Mouse (Mus musculus) erythroid progenitor cell, adult 5-6 weeks (primary cell): ENCODE measurements around the gene Cd300ld5. TPM values are rescaled to one million over a fixed set of nuclear protein-coding genes. Genes with fewer than 3 reads are reported as not detected.
"Not testable (repeated sequence)": the region's sequence is repeated elsewhere in the genome, so short reads cannot be mapped to it uniquely, and the experiment has no call there.

ENCODE experiments used
- ATAC-seq: replicated peaks from 2 replicates; pipeline ENCODE4 v1.8.0; 2016; ENCODE audit warnings: moderate number of reproducible peaks, mild to moderate bottlenecking, moderate TSS enrichment, inconsistent platforms; ENCODE audit not compliant: poor library complexity, low FRiP score, severe bottlenecking
- total RNA-seq, 2 experiments: library from RNA; stranded (forward) in 1 of 2; stranded (reverse) in 1 of 2; fragments of 150-400 nt in 1 of 2; fragments of 186-747, 209-891 nt in 1 of 2; gene quantifications; 2 replicates each; pipeline versions ENCODE4 v1.2.3 to v1.2.4; 2015 to 2017; ENCODE audit warnings: low replicate concordance in 2 of 2

Cd300ld5 gene
- total RNA-seq, 2 experiments from 2014 or later, result 11.7 TPM; not detected in 1

GRCm38 (mm10) chr11:115052206-115052605 lies 14.6 kb upstream of the Cd300ld5 start:
- no peak for ATAC-seq

DNA sequence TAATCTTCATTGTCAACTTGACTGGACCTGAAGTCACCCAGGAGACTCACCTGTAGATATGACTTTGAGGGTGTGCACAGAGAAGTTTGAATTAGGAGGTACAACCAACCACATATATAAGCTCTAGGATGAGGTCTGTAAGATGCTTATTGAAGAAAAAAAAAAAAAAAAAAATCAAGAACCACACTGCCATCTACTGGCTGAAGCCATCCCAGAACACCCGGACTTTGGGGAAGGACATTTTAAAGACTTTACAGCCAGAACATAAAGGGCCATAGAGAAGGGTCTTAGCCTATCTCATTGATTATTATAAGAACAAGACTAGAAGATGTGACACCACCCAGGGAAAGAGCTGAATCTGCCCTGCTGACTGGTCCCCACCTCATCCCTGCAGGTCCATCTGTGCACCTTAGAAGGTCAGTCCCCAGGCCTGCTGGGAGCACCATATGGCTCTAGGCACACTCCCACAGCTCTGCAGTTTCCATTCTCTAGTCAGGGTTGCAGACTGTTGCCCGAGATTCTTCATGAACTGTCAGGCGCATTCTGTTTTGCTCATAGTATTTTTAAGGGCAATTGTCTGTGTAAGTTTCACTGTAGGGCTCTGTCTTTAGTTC lies 11.8 kb upstream of the Cd300ld5 start:
- no peak for ATAC-seq

- ATAC-seq, result no peak
Measured at GRCm38 (mm10) chr11:115048259-115048658, 10.7 kb upstream of the Cd300ld5 start, which contains the start of gene Cd300ld3. Gene Cd300ld3, minus strand, starts transcription at chr11:115048409.

GRCm38 (mm10) chr11:115026912-115027311 lies 10.7 kb downstream of the Cd300ld5 start, which contains the start of gene Cd300ld4:
Gene Cd300ld4, minus strand, starts transcription at chr11:115027012.
- ATAC-seq, result not testable (repeated sequence)

- ATAC-seq, result not testable (repeated sequence)
Measured at GRCm38 (mm10) chr11:115016093-115016492, 21.5 kb downstream of the Cd300ld5 start, which contains the start of gene Cd300ld2. Gene Cd300ld2, minus strand, starts transcription at chr11:115016193.

GRCm38 (mm10) chr11:115004070-115004469 lies 33.5 kb downstream of the Cd300ld5 start:
- ATAC-seq, result no peak

DNA sequence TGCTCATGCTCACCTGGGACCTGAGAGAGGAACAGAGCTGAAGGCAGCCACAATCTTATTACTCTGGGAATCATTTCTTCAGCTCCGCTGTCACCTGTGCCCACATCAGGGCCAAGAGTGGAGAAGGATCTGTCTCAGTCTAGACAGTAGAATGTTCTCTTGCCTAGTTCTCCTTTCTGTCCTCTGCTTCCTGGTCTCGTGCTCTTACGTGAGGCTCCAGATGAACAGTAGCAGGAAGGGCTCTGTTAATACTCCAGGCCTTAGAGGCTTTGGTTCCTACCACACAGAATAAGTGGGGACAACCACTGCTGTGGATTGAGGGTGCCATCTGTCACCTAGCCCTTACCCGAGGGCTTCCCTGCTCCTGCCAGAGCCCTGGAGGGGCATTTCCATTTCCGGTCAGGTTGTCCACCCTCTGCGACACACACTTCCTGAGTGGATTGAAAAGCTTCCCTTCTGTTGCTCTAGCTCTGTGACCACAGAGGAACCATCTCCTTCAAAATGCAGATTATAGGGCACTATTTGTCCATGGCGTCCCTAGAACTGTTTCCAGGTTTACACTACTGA lies 36.0 kb downstream of the Cd300ld5 start, which contains the start of gene Cd300c2:
Cd300c2 (minus strand) TSS at position 407 of the 567 bp plus-strand sequence.
- no peak for ATAC-seq

DNA sequence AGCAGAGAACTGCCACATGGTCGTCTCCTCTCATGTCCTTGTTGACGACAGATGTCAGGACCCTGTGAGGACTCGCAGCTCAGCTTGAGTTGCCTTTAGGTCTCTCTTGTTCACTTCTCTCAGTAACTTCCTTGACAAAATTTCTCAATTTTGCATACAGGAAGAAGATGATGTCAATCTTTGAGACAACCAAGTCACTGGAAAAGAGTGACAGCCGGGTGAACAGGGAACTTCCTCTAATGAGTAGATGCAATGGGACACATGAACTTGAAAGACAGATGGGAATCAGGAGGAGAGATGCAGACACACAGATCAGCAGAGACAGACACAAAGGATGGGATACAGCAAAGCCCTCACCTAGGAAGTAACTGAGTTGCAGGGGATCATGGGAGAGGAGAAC lies 47.8 kb downstream of the Cd300ld5 start, which contains the start of gene Cd300ld:
Cd300ld (minus strand) TSS at position 130 of the 400 bp plus-strand sequence.
- ATAC-seq, result no peak

- ATAC-seq, result no peak
Measured at GRCm38 (mm10) chr11:114981866-114982265, 55.7 kb downstream of the Cd300ld5 start.

Other genes with a start within 250 kb of the Cd300ld5 start
- not detected in 2 replicates for gene Btbd17, start 241.8 kb downstream of the Cd300ld5 start, total RNA-seq (2015; ENCODE audit: low replicate concordance)
- gene Btbd17, start 241.8 kb downstream of the Cd300ld5 start, total RNA-seq (2017; ENCODE audit: low replicate concordance), result not detected in 2 replicates
- not detected in 2 replicates for gene Gpr142, start 238.8 kb downstream of the Cd300ld5 start, total RNA-seq (2015; ENCODE audit: low replicate concordance)
- not detected in 2 replicates for gene Gpr142, start 238.8 kb downstream of the Cd300ld5 start, total RNA-seq (2017; ENCODE audit: low replicate concordance)
- gene Gprc5c, start 186.6 kb downstream of the Cd300ld5 start, total RNA-seq (2015; ENCODE audit: low replicate concordance), result not detected in 2 replicates
- gene Gprc5c, start 186.6 kb downstream of the Cd300ld5 start, total RNA-seq (2017; ENCODE audit: low replicate concordance), result not detected in 2 replicates
- gene Cd300a, start 147.7 kb downstream of the Cd300ld5 start, total RNA-seq (2015; ENCODE audit: low replicate concordance), result 2.1 and 4.3 TPM in 2 replicates
- 2.9 and 6.0 TPM in 2 replicates for gene Cd300a, start 147.7 kb downstream of the Cd300ld5 start, total RNA-seq (2017; ENCODE audit: low replicate concordance)
- 5.0 and 10.1 TPM in 2 replicates for gene Cd300lb, start 103.4 kb downstream of the Cd300ld5 start, total RNA-seq (2015; ENCODE audit: low replicate concordance)
- 1.8 and 2.3 TPM in 2 replicates for gene Cd300lb, start 103.4 kb downstream of the Cd300ld5 start, total RNA-seq (2017; ENCODE audit: low replicate concordance)
- not detected in 2 replicates for gene Cd300c, start 68.6 kb downstream of the Cd300ld5 start, total RNA-seq (2015; ENCODE audit: low replicate concordance)
- not detected in 2 replicates for gene Cd300c, start 68.6 kb downstream of the Cd300ld5 start, total RNA-seq (2017; ENCODE audit: low replicate concordance)
- gene Cd300ld, start 47.8 kb downstream of the Cd300ld5 start, total RNA-seq (2015; ENCODE audit: low replicate concordance), result 2.9 and 6.8 TPM in 2 replicates
- 3.0 and 4.2 TPM in 2 replicates for gene Cd300ld, start 47.8 kb downstream of the Cd300ld5 start, total RNA-seq (2017; ENCODE audit: low replicate concordance)
- 8.0 and 12.6 TPM in 2 replicates for gene Cd300c2, start 35.9 kb downstream of the Cd300ld5 start, total RNA-seq (2015; ENCODE audit: low replicate concordance)
- 2.3 and 8.6 TPM in 2 replicates for gene Cd300c2, start 35.9 kb downstream of the Cd300ld5 start, total RNA-seq (2017; ENCODE audit: low replicate concordance)
- not detected in 2 replicates for gene Cd300ld2, start 21.6 kb downstream of the Cd300ld5 start, total RNA-seq (2015; ENCODE audit: low replicate concordance)
- gene Cd300ld2, start 21.6 kb downstream of the Cd300ld5 start, total RNA-seq (2017; ENCODE audit: low replicate concordance), result not detected in 2 replicates
- not detected in 2 replicates for gene Cd300ld4, start 10.8 kb downstream of the Cd300ld5 start, total RNA-seq (2015; ENCODE audit: low replicate concordance)
- gene Cd300ld4, start 10.8 kb downstream of the Cd300ld5 start, total RNA-seq (2017; ENCODE audit: low replicate concordance), result not detected in 2 replicates
- 5.8 and 11.7 TPM in 2 replicates for gene Cd300ld3, start 10.6 kb upstream of the Cd300ld5 start, total RNA-seq (2015; ENCODE audit: low replicate concordance)
- gene Cd300ld3, start 10.6 kb upstream of the Cd300ld5 start, total RNA-seq (2017; ENCODE audit: low replicate concordance), result 4.1 and 5.7 TPM in 2 replicates
- gene Cd300e, start 24.4 kb upstream of the Cd300ld5 start, total RNA-seq (2015; ENCODE audit: low replicate concordance), result 0.36 and 3.8 TPM in 2 replicates
- not detected in 2 replicates for gene Cd300e, start 24.4 kb upstream of the Cd300ld5 start, total RNA-seq (2017; ENCODE audit: low replicate concordance)
- gene Rab37, start 53.7 kb upstream of the Cd300ld5 start, total RNA-seq (2015; ENCODE audit: low replicate concordance), result 1.1 and 10.5 TPM in 2 replicates
- gene Rab37, start 53.7 kb upstream of the Cd300ld5 start, total RNA-seq (2017; ENCODE audit: low replicate concordance), result 4.0 and 5.8 TPM in 2 replicates
- gene Cd300lf, start 96.2 kb upstream of the Cd300ld5 start, total RNA-seq (2015; ENCODE audit: low replicate concordance), result 1.7 and 2.9 TPM in 2 replicates
- gene Cd300lf, start 96.2 kb upstream of the Cd300ld5 start, total RNA-seq (2017; ENCODE audit: low replicate concordance), result 8.6 and 10.7 TPM in 2 replicates
- gene Slc9a3r1, start 125.6 kb upstream of the Cd300ld5 start, total RNA-seq (2015; ENCODE audit: low replicate concordance), result 15.1 and 16.8 TPM in 2 replicates
- gene Slc9a3r1, start 125.6 kb upstream of the Cd300ld5 start, total RNA-seq (2017; ENCODE audit: low replicate concordance), result 13.1 and 13.7 TPM in 2 replicates
- 5.0 and 6.3 TPM in 2 replicates for gene Tmem104, start 149.7 kb upstream of the Cd300ld5 start, total RNA-seq (2015; ENCODE audit: low replicate concordance)
- gene Tmem104, start 149.7 kb upstream of the Cd300ld5 start, total RNA-seq (2017; ENCODE audit: low replicate concordance), result 0.64 and 6.3 TPM in 2 replicates
- gene Nat9, start 150.1 kb upstream of the Cd300ld5 start, total RNA-seq (2015; ENCODE audit: low replicate concordance), result 9.2 and 11.2 TPM in 2 replicates
- 2.3 TPM in 1 of 2 replicates, not detected in the other for gene Nat9, start 150.1 kb upstream of the Cd300ld5 start, total RNA-seq (2017; ENCODE audit: low replicate concordance)
- gene Grin2c, start 229.5 kb upstream of the Cd300ld5 start, total RNA-seq (2015; ENCODE audit: low replicate concordance), result not detected in 2 replicates
- gene Grin2c, start 229.5 kb upstream of the Cd300ld5 start, total RNA-seq (2017; ENCODE audit: low replicate concordance), result not detected in 2 replicates
- gene Fdxr, start 239.3 kb upstream of the Cd300ld5 start, total RNA-seq (2015; ENCODE audit: low replicate concordance), result 1.3 and 16.6 TPM in 2 replicates
- 1.4 and 3.2 TPM in 2 replicates for gene Fdxr, start 239.3 kb upstream of the Cd300ld5 start, total RNA-seq (2017; ENCODE audit: low replicate concordance)